Comparison of ENCODE assay signal across 16 mouse cellular contexts in genomic region chr9:34797688-34798339, GRCm38 (mm10).
DNase-seq lines count a peak whose midpoint lies in the region; ATAC-seq and TF ChIP-seq lines count a peak whose summit lies in the region.
"Had no signal": no experiment of that assay in that cellular context is flagged by ENCODE, and none has a peak within 500 bp of the region (broad histone marks: within the 10 kb centered on the region; RNA-seq: fewer than 3 reads in every experiment).

No protein-coding gene starts in this region.

- no peak overlapping the region for H3K27ac ChIP-seq in kidney, postnatal 0 days
- no peak overlapping the region for H3K27ac ChIP-seq in embryonic facial prominence, embryonic 11.5 days (replicated peaks; ENCODE audit: low read depth, low read length)
- H3K27ac ChIP-seq: hindbrain, embryonic 15.5 days; liver, embryonic 14.5 days; macrophage; stomach, embryonic 15.5 days had no signal

- H3K9ac ChIP-seq in kidney, postnatal 0 days (ENCODE audit: low read depth, low read length), result no peak overlapping the region
- H3K9ac ChIP-seq in embryonic facial prominence, embryonic 11.5 days (replicated peaks; ENCODE audit: low read length), result no peak overlapping the region
- H3K9ac ChIP-seq: hindbrain, embryonic 15.5 days; liver, embryonic 14.5 days; stomach, embryonic 15.5 days had no signal

- H3K27me3 ChIP-seq in kidney, postnatal 0 days (ENCODE audit: insufficient read depth, low read length), result no peaks in the 10 kb centered on the region
- no peaks in the 10 kb centered on the region for H3K27me3 ChIP-seq in embryonic facial prominence, embryonic 11.5 days (ENCODE audit: control insufficient read depth, insufficient read depth, low read length)
- H3K27me3 ChIP-seq: hindbrain, embryonic 15.5 days; stomach, embryonic 15.5 days had no signal

- no peak for TF ChIP-seq CTCF in kidney, postnatal 0 days (IDR thresholded peaks at IDR 0.05; ENCODE audit: low read depth)

- no peaks in the 10 kb centered on the region for H3K4me1 ChIP-seq in kidney, postnatal 0 days (replicated peaks; ENCODE audit: insufficient read depth, low read length)
- no peaks in the 10 kb centered on the region for H3K4me1 ChIP-seq in embryonic facial prominence, embryonic 11.5 days (ENCODE audit: control insufficient read depth, insufficient read depth, low read length)
- H3K4me1 ChIP-seq: stomach, embryonic 15.5 days had no signal

- no peaks in the 10 kb centered on the region for H3K36me3 ChIP-seq in kidney, postnatal 0 days (ENCODE audit: insufficient read depth, low read length)
- no peaks in the 10 kb centered on the region for H3K36me3 ChIP-seq in embryonic facial prominence, embryonic 11.5 days (replicated peaks; ENCODE audit: control insufficient read depth, insufficient read depth, low read depth, low read length)
- H3K36me3 ChIP-seq: hindbrain, embryonic 15.5 days; stomach, embryonic 15.5 days had no signal

- peak; percentile 39 for DNase-seq in cerebellum, adult 9-11 months
- DNase-seq in kidney, postnatal 0 days (ENCODE audit: low spot score), result peak; percentile 59
- no peak for DNase-seq in kidney, adult 9 months
- DNase-seq in embryonic facial prominence, embryonic 11.5 days (ENCODE audit: low spot score), result peak; percentile 78
- DNase-seq in skeletal muscle tissue, adult 2 months (ENCODE audit: low read depth, low spot score), result peak; percentile 24
- no peak for DNase-seq in urinary bladder, postnatal 10 days (ENCODE audit: low spot score)
- no peak for DNase-seq in frontal cortex, adult 2 months (ENCODE audit: extremely low spot score in 1 of 2, low spot score in 1 of 2)
- DNase-seq: cerebellum, postnatal 25 days; right cerebral cortex, postnatal 25 days had no signal

- 27% methylated on average over 6 of the region's 6 CpGs for WGBS in kidney, postnatal 0 days
- 36% methylated on average over 6 of the region's 6 CpGs for WGBS in embryonic facial prominence, embryonic 11.5 days

- H3K4me2 ChIP-seq in kidney, postnatal 0 days (ENCODE audit: low read length), result no peak overlapping the region
- H3K4me2 ChIP-seq in embryonic facial prominence, embryonic 11.5 days (ENCODE audit: low read depth, low read length), result no peak overlapping the region
- H3K4me2 ChIP-seq: hindbrain, embryonic 15.5 days; stomach, embryonic 15.5 days had no signal

- H3K4me3 ChIP-seq in kidney, postnatal 0 days (replicated peaks; ENCODE audit: low read depth, low read length), result no peak overlapping the region
- no peak overlapping the region for H3K4me3 ChIP-seq in embryonic facial prominence, embryonic 11.5 days (ENCODE audit: low read depth, low read length)
- H3K4me3 ChIP-seq: hindbrain, embryonic 15.5 days; stomach, embryonic 15.5 days had no signal

- ATAC-seq in cerebellum, adult (ENCODE audit: insufficient number of reproducible peaks, low FRiP score, low TSS enrichment), result no peak; the same call in 1 of the 2 replicates
- no peak for ATAC-seq in kidney, postnatal 0 days (replicated peaks; ENCODE audit: low FRiP score, low read depth)
- ATAC-seq in embryonic facial prominence, embryonic 11.5 days (replicated peaks; ENCODE audit: insufficient number of reproducible peaks, low FRiP score, low TSS enrichment, low read depth), result no peak
- ATAC-seq: activated CD4-positive, CD25-positive, alpha-beta regulatory T cell, adult 4 months; midbrain, embryonic 16.5 days had no signal

- H3K9me3 ChIP-seq in kidney, postnatal 0 days (replicated peaks; ENCODE audit: low read length), result no peaks in the 10 kb centered on the region
- H3K9me3 ChIP-seq in embryonic facial prominence, embryonic 11.5 days (replicated peaks; ENCODE audit: control insufficient read depth, low read length), result no peaks in the 10 kb centered on the region
- H3K9me3 ChIP-seq: hindbrain, embryonic 15.5 days; stomach, embryonic 15.5 days had no signal

Comparison
In these comparisons a context has a peak if more than half of its experiments do, and no peak if none do; other contexts are left out.
1. DNase-seq: peak in cerebellum, adult 9-11 months (single experiment), kidney, postnatal 0 days (single experiment), embryonic facial prominence, embryonic 11.5 days (single experiment) and skeletal muscle tissue, adult 2 months (single experiment); none in kidney, adult 9 months (single experiment), urinary bladder, postnatal 10 days (single experiment) and frontal cortex, adult 2 months (0 of 2).